Mouse (Mus musculus) frontal cortex, postnatal 10 days (tissue): ENCODE results near the gene Zbtb16.

Experiments used
- DNase-seq, 2 experiments: peaks; one replicate each; pipeline ENCODE4 v3.0.0; 2022; ENCODE audit warnings: low spot score in 2 of 2, mixed read lengths in 1 of 2

The Zbtb16 gene

GRCm38 (mm10) chr9:48803460-48804240, 32.4 kb downstream of the Zbtb16 start:
- peak; percentile 28 to 39 for DNase-seq

GRCm38 (mm10) chr9:48802374-48802773, 33.6 kb downstream of the Zbtb16 start:
- no peak for DNase-seq

- DNase-seq = no peak
Observed at GRCm38 (mm10) chr9:48801322-48801721, 34.7 kb downstream of the Zbtb16 start.

- DNase-seq = no peak
Observed at GRCm38 (mm10) chr9:48800627-48801026, 35.4 kb downstream of the Zbtb16 start.

- DNase-seq = no peak
Observed at GRCm38 (mm10) chr9:48798044-48798443, 38.0 kb downstream of the Zbtb16 start.

GRCm38 (mm10) chr9:48796267-48796822, 39.7 kb downstream of the Zbtb16 start:
- no peak for DNase-seq

- no peak for DNase-seq
Observed at GRCm38 (mm10) chr9:48795740-48796139, 40.3 kb downstream of the Zbtb16 start.

- DNase-seq = no peak
Observed at GRCm38 (mm10) chr9:48795095-48795494, 40.9 kb downstream of the Zbtb16 start.

GRCm38 (mm10) chr9:48794463-48794862, 41.6 kb downstream of the Zbtb16 start:
- no peak for DNase-seq

GRCm38 (mm10) chr9:48793638-48794188, 42.3 kb downstream of the Zbtb16 start:
- no peak for DNase-seq

- no peak for DNase-seq
Observed at GRCm38 (mm10) chr9:48790575-48790974, 45.4 kb downstream of the Zbtb16 start.

- no peak for DNase-seq
Observed at GRCm38 (mm10) chr9:48787906-48788410, 48.1 kb downstream of the Zbtb16 start.

GRCm38 (mm10) chr9:48787321-48787720, 48.7 kb downstream of the Zbtb16 start:
- DNase-seq = no peak

GRCm38 (mm10) chr9:48786814-48787213, 49.2 kb downstream of the Zbtb16 start:
- DNase-seq = no peak

GRCm38 (mm10) chr9:48784937-48785336, 51.1 kb downstream of the Zbtb16 start:
- no peak for DNase-seq

GRCm38 (mm10) chr9:48783292-48783691, 52.7 kb downstream of the Zbtb16 start:
- no peak for DNase-seq

- DNase-seq = no peak
Observed at GRCm38 (mm10) chr9:48782284-48783060, 53.5 kb downstream of the Zbtb16 start.

GRCm38 (mm10) chr9:48776268-48776667, 59.8 kb downstream of the Zbtb16 start:
- peak in 1 of 2 experiments; percentile 35 for DNase-seq

- no peak for DNase-seq
Observed at GRCm38 (mm10) chr9:48775561-48775960, 60.5 kb downstream of the Zbtb16 start.

- DNase-seq = no peak
Observed at GRCm38 (mm10) chr9:48773710-48774109, 62.3 kb downstream of the Zbtb16 start.

- DNase-seq = no peak
Observed at GRCm38 (mm10) chr9:48773130-48773529, 62.9 kb downstream of the Zbtb16 start.

GRCm38 (mm10) chr9:48771504-48771903, 64.5 kb downstream of the Zbtb16 start:
- no peak for DNase-seq
